10 mouse cellular contexts compared by ENCODE assay signal in genomic region chr7:101821571-101822501, GRCm38 (mm10). TPM values are rescaled to one million over a fixed set of nuclear protein-coding genes. Genes with fewer than 3 reads are reported as not detected.
DNase-seq lines count a peak whose midpoint lies in the region; ATAC-seq and TF ChIP-seq lines count a peak whose summit lies in the region.
"Had no signal": no experiment of that assay in that cellular context is flagged by ENCODE, and none has a peak within 500 bp of the region (broad histone marks: within the 10 kb centered on the region; RNA-seq: fewer than 3 reads in every experiment).

No protein-coding gene starts in this region.

- no peak for ATAC-seq in erythroblast, adult 5-6 weeks (replicated peaks; ENCODE audit: low FRiP score, poor library complexity, severe bottlenecking)
- ATAC-seq in intestine, embryonic 16.5 days: peak; percentile 74
- ATAC-seq in liver, embryonic 16.5 days (ENCODE audit: low read depth): no peak

- no peak for TF ChIP-seq POLR2A in heart, adult 2 months (IDR thresholded peaks at IDR 0.05; ENCODE audit: insufficient read depth, low read depth, low read length)

- under 1% methylated on average over 71 of the region's 71 CpGs for WGBS in heart, adult 2 months
- 1% methylated on average over 70 of the region's 71 CpGs for WGBS in intestine, embryonic 16.5 days
- WGBS in liver, embryonic 16.5 days (ENCODE audit: insufficient replicate concordance): 1% methylated on average over 70 of the region's 71 CpGs

- peak overlapping the region; percentile 59 for H3K27ac ChIP-seq in heart, adult 2 months
- H3K27ac ChIP-seq in intestine, embryonic 16.5 days (ENCODE audit: low read length): no peak overlapping the region
- no peak overlapping the region for H3K27ac ChIP-seq in liver, embryonic 16.5 days (ENCODE audit: low read length)

- peak; percentile 86 for DNase-seq in embryo, embryonic 10 days (ENCODE audit: low spot score)
- peak; percentile 74 to 79 for DNase-seq in heart, adult 2 months
- DNase-seq in neural tube, embryonic 10.5 days (ENCODE audit: extremely low spot score, low spot score): peak; percentile 84
- DNase-seq in spleen, postnatal 4 days (ENCODE audit: low spot score in 2 of 2): no peak

- peaks cover 12% of the 10 kb centered on the region; the same call in 1 of the 2 replicates for H3K36me3 ChIP-seq in erythroblast, embryonic 14.5 days (ENCODE audit: control insufficient read depth)
- no peaks in the 10 kb centered on the region for H3K36me3 ChIP-seq in heart, adult 2 months (ENCODE audit: control insufficient read depth, insufficient read depth, low read length)
- peaks cover 6% of the 10 kb centered on the region for H3K36me3 ChIP-seq in intestine, embryonic 16.5 days (ENCODE audit: control insufficient read depth, insufficient read depth, low read length)
- no peaks in the 10 kb centered on the region for H3K36me3 ChIP-seq in liver, embryonic 16.5 days (ENCODE audit: control insufficient read depth, insufficient read depth)

- TF ChIP-seq CTCF in heart, adult 2 months (IDR thresholded peaks at IDR 0.05): peak; percentile 14

- 0 out of 2 replicates have a peak, but pooled peaks cover 3% of the 10 kb centered on the region for H3K4me1 ChIP-seq in erythroblast, embryonic 14.5 days (ENCODE audit: control insufficient read depth)
- H3K4me1 ChIP-seq in heart, adult 2 months (ENCODE audit: control insufficient read depth, insufficient read depth, low read length): peaks cover 3% of the 10 kb centered on the region; the same call in 1 of the 2 replicates
- peaks cover 28% of the 10 kb centered on the region for H3K4me1 ChIP-seq in intestine, embryonic 16.5 days (ENCODE audit: control insufficient read depth, insufficient read depth, low read length)
- H3K4me1 ChIP-seq in liver, embryonic 16.5 days (ENCODE audit: control insufficient read depth, low read depth, low read length): no peaks in the 10 kb centered on the region; the same call in 1 of the 2 replicates

- peak overlapping the region; percentile 26 for H3K4me3 ChIP-seq in erythroblast, embryonic 14.5 days (replicated peaks)
- H3K4me3 ChIP-seq in heart, adult 2 months: peak overlapping the region; percentile 43
- H3K4me3 ChIP-seq in intestine, embryonic 16.5 days (ENCODE audit: low read length): peak overlapping the region; percentile 56
- peak overlapping the region; percentile 50 for H3K4me3 ChIP-seq in liver, embryonic 16.5 days (ENCODE audit: low read depth, low read length)

- peak overlapping the region; percentile 97 for H3K4me2 ChIP-seq in intestine, embryonic 16.5 days (ENCODE audit: low read depth, low read length)
- H3K4me2 ChIP-seq in liver, embryonic 16.5 days (ENCODE audit: low read depth, low read length): peak overlapping the region; percentile 68

- intact Hi-C loops in heart, adult 2 months (cut with DNase I): no loop called here

- peaks cover 3% of the 10 kb centered on the region; the same call in 1 of the 2 replicates for H3K9me3 ChIP-seq in erythroblast, embryonic 14.5 days (ENCODE audit: control insufficient read depth, low read length)
- H3K9me3 ChIP-seq in intestine, embryonic 16.5 days (ENCODE audit: control insufficient read depth, low read length): no peaks in the 10 kb centered on the region
- H3K9me3 ChIP-seq in liver, embryonic 16.5 days (replicated peaks; ENCODE audit: control insufficient read depth, low read length): no peaks in the 10 kb centered on the region

- H3K27me3 ChIP-seq in erythroblast, embryonic 14.5 days (ENCODE audit: control insufficient read depth): peaks cover 70% of the 10 kb centered on the region
- H3K27me3 ChIP-seq in heart, adult 2 months (ENCODE audit: control insufficient read depth, insufficient read depth, low read length): peaks cover 17% of the 10 kb centered on the region
- peaks cover 46% of the 10 kb centered on the region for H3K27me3 ChIP-seq in intestine, embryonic 16.5 days (replicated peaks; ENCODE audit: control insufficient read depth, insufficient read depth, low read length)
- H3K27me3 ChIP-seq in liver, embryonic 16.5 days (ENCODE audit: control insufficient read depth, insufficient read depth, low read depth, low read length): peaks cover 69% of the 10 kb centered on the region
- H3K27me3 ChIP-seq: CH12.LX had no signal

- H3K9ac ChIP-seq in heart, adult 2 months (ENCODE audit: low read depth, low read length): peak overlapping the region; percentile 67
- peak overlapping the region; percentile 80 for H3K9ac ChIP-seq in intestine, embryonic 16.5 days (ENCODE audit: low read depth, low read length)
- peak overlapping the region; percentile 33 for H3K9ac ChIP-seq in liver, embryonic 16.5 days (ENCODE audit: low read depth, low read length)

- 0 out of 2 replicates have a peak, but pooled peaks have one; percentile 3 for TF ChIP-seq EP300 in heart, adult 2 months (IDR thresholded peaks at IDR 0.05; ENCODE audit: insufficient read depth, low read depth, low read length)

- no peaks in the 10 kb centered on the region for H3K79me2 ChIP-seq in heart, adult 2 months (replicated peaks; ENCODE audit: control insufficient read depth, insufficient read depth, low read length)

RNA-seq across cellular contexts. Expression of gene Phox2a, which starts 3.7 kb away (rescaled TPM):
- polyA plus RNA-seq in erythroblast, embryonic 14.5 days (2012): not detected in 2 replicates
- total RNA-seq in erythroblast, adult 5-6 weeks (2015; ENCODE audit: low replicate concordance): not detected in 2 replicates
- not detected in 2 replicates for total RNA-seq in erythroblast, adult 5-6 weeks (2017; ENCODE audit: low replicate concordance)
- under 1 TPM; 0.14 to 0.34 TPM for total RNA-seq in heart, adult 2 months (2021)
- 0.20 and 0.33 TPM in 2 replicates for polyA plus RNA-seq in heart, adult 2 months (2012; rRNA removed)
- 2.2 and 2.4 TPM in 2 replicates for polyA plus RNA-seq in intestine, embryonic 16.5 days (2015; fragmentation: Nextera tagmentation; extraction: Ambion mirVana)
- 0.05 TPM in 1 of 2 replicates, not detected in the other for polyA plus RNA-seq in liver, embryonic 16.5 days (2015; fragmentation: Nextera tagmentation; extraction: Ambion mirVana)
- total RNA-seq: CH12.LX; hematopoietic stem cell, adult 5-6 weeks had no signal

RNA-seq across cellular contexts. Expression of gene Inppl1, which starts 16.2 kb away (rescaled TPM):
- polyA plus RNA-seq in erythroblast, embryonic 14.5 days (2012): 0.50 and 1.3 TPM in 2 replicates
- 0.58 and 5.6 TPM in 2 replicates for total RNA-seq in erythroblast, adult 5-6 weeks (2015; ENCODE audit: low replicate concordance)
- 1.4 and 18.0 TPM in 2 replicates for total RNA-seq in erythroblast, adult 5-6 weeks (2017; ENCODE audit: low replicate concordance)
- 100 to 1,000 TPM; 146 to 164 TPM for total RNA-seq in heart, adult 2 months (2021)
- polyA plus RNA-seq in heart, adult 2 months (2012; rRNA removed): 170 and 177 TPM in 2 replicates
- polyA plus RNA-seq in intestine, embryonic 16.5 days (2015; fragmentation: Nextera tagmentation; extraction: Ambion mirVana): 27.2 and 28.2 TPM in 2 replicates
- 6.0 TPM in 2 replicates for polyA plus RNA-seq in liver, embryonic 16.5 days (2015; fragmentation: Nextera tagmentation; extraction: Ambion mirVana)

RNA-seq across cellular contexts. Expression of gene Folr2, which starts 35.2 kb away (rescaled TPM):
- not detected in 2 replicates for polyA plus RNA-seq in erythroblast, embryonic 14.5 days (2012)
- 3.6 TPM in 1 of 2 replicates, not detected in the other for total RNA-seq in erythroblast, adult 5-6 weeks (2015; ENCODE audit: low replicate concordance)
- not detected in 2 replicates for total RNA-seq in erythroblast, adult 5-6 weeks (2017; ENCODE audit: low replicate concordance)
- 1 to 10 TPM; 5.2 to 6.0 TPM for total RNA-seq in heart, adult 2 months (2021)
- 23.1 and 29.8 TPM in 2 replicates for polyA plus RNA-seq in heart, adult 2 months (2012; rRNA removed)
- 2.6 and 3.2 TPM in 2 replicates for polyA plus RNA-seq in intestine, embryonic 16.5 days (2015; fragmentation: Nextera tagmentation; extraction: Ambion mirVana)
- 6.1 and 6.4 TPM in 2 replicates for polyA plus RNA-seq in liver, embryonic 16.5 days (2015; fragmentation: Nextera tagmentation; extraction: Ambion mirVana)
- total RNA-seq: CH12.LX; hematopoietic stem cell, adult 5-6 weeks had no signal

RNA-seq across cellular contexts. Expression of gene Anapc15, which starts 41.7 kb away (rescaled TPM):
- 4.8 and 5.8 TPM in 2 replicates for polyA plus RNA-seq in erythroblast, embryonic 14.5 days (2012)
- total RNA-seq in erythroblast, adult 5-6 weeks (2015; ENCODE audit: low replicate concordance): 14.2 and 28.4 TPM in 2 replicates
- 18.6 and 19.5 TPM in 2 replicates for total RNA-seq in erythroblast, adult 5-6 weeks (2017; ENCODE audit: low replicate concordance)
- total RNA-seq in heart, adult 2 months (2021): 10 to 100 TPM; 18.4 to 20.3 TPM
- 24.2 and 27.9 TPM in 2 replicates for polyA plus RNA-seq in heart, adult 2 months (2012; rRNA removed)
- polyA plus RNA-seq in intestine, embryonic 16.5 days (2015; fragmentation: Nextera tagmentation; extraction: Ambion mirVana): 61.0 and 66.3 TPM in 2 replicates
- polyA plus RNA-seq in liver, embryonic 16.5 days (2015; fragmentation: Nextera tagmentation; extraction: Ambion mirVana): 36.3 and 41.6 TPM in 2 replicates

RNA-seq across cellular contexts. Expression of gene Folr1, which starts 48.8 kb away (rescaled TPM):
- polyA plus RNA-seq in erythroblast, embryonic 14.5 days (2012): not detected in 2 replicates
- not detected in 2 replicates for total RNA-seq in erythroblast, adult 5-6 weeks (2015; ENCODE audit: low replicate concordance)
- not detected in 2 replicates for total RNA-seq in erythroblast, adult 5-6 weeks (2017; ENCODE audit: low replicate concordance)
- not detected for total RNA-seq in heart, adult 2 months (2021)
- 0.39 and 2.1 TPM in 2 replicates for polyA plus RNA-seq in heart, adult 2 months (2012; rRNA removed)
- 201 and 253 TPM in 2 replicates for polyA plus RNA-seq in intestine, embryonic 16.5 days (2015; fragmentation: Nextera tagmentation; extraction: Ambion mirVana)
- 0.64 and 1.1 TPM in 2 replicates for polyA plus RNA-seq in liver, embryonic 16.5 days (2015; fragmentation: Nextera tagmentation; extraction: Ambion mirVana)
- total RNA-seq: hematopoietic stem cell, adult 5-6 weeks had no signal

Comparison
In these comparisons a context has a peak if more than half of its experiments do, and no peak if none do; other contexts are left out.
1. DNase-seq: peak in embryo, embryonic 10 days (single experiment), heart, adult 2 months (2 of 2) and neural tube, embryonic 10.5 days (single experiment); none in spleen, postnatal 4 days (0 of 2).
2. Peak in every context shown above with its lines, with median percentiles within 50 percentile points of each other: H3K4me3 ChIP-seq and H3K9ac ChIP-seq.